Mouse (Mus musculus): ENCODE results near the gene Mta1. TPM values are rescaled to one million over a fixed set of nuclear protein-coding genes. Genes with fewer than 3 reads are reported as not detected.

The Mta1 gene
- polyA plus RNA-seq, 1 experiment from 2014 or later = 11.3 TPM

GRCm38 (mm10) chr12:113071827-113072226, 26.3 kb upstream of the Mta1 start:
- Histone ChIP-seq H3K36me3 (0 out of 2 replicates have a peak, but pooled peaks cover 15% of the 10 kb centered on the region), H3K4me1 (replicated peaks) (peaks cover 17% of the 10 kb centered on the region), H3K4me2 (replicated peaks) (no peak overlapping the region), H3K27ac (no peak overlapping the region), H3K9me3 (no peaks in the 10 kb centered on the region), H3K4me3 (replicated peaks) (no peak overlapping the region), H3K27me3 (replicated peaks) (no peaks in the 10 kb centered on the region), H3K9ac (no peak overlapping the region)
- no peak for ATAC-seq
- WGBS = 78% methylated on average over 6 of the region's 6 CpGs

- Histone ChIP-seq H3K4me2 (replicated peaks) (peak overlapping the region; percentile 81), H3K27me3 (replicated peaks) (no peaks in the 10 kb centered on the region), H3K36me3 (0 out of 2 replicates have a peak, but pooled peaks cover 10% of the 10 kb centered on the region), H3K4me3 (replicated peaks) (peak overlapping the region; percentile 41), H3K27ac (peak overlapping the region; percentile 85), H3K9me3 (no peaks in the 10 kb centered on the region), H3K9ac (peak overlapping the region; percentile 56), H3K4me1 (replicated peaks) (peaks cover 17% of the 10 kb centered on the region)
- peak; percentile 56 for ATAC-seq
- 9% methylated on average over 15 of the region's 15 CpGs for WGBS
Measured at GRCm38 (mm10) chr12:113073420-113074328, 24.4 kb upstream of the Mta1 start.

GRCm38 (mm10) chr12:113074329-113075062, 23.6 kb upstream of the Mta1 start, which contains the start of gene Tex22:
Gene Tex22 (plus strand): TSS chr12:113074502.
- WGBS = 4% methylated on average over 32 of the region's 32 CpGs
- Histone ChIP-seq H3K9ac (peak within 1 kb of the TSS; percentile 56), H3K27ac (peak within 1 kb of the TSS; percentile 85), H3K27me3 (replicated peaks) (no peaks in the 10 kb centered on the region), H3K4me1 (replicated peaks) (peaks cover 17% of the 10 kb centered on the region), H3K4me2 (replicated peaks) (peak within 1 kb of the TSS; percentile 81), H3K36me3 (0 out of 2 replicates have a peak, but pooled peaks cover 10% of the 10 kb centered on the region), H3K4me3 (replicated peaks) (peak within 1 kb of the TSS; percentile 41), H3K9me3 (no peaks in the 10 kb centered on the region)
- peak; percentile 95 for ATAC-seq

GRCm38 (mm10) chr12:113075063-113075454, 23.0 kb upstream of the Mta1 start:
- H3K27me3 ChIP-seq (replicated peaks) = no peaks in the 10 kb centered on the region
- H3K4me1 ChIP-seq (replicated peaks) = peaks cover 17% of the 10 kb centered on the region
- peak overlapping the region; percentile 81 for H3K4me2 ChIP-seq (replicated peaks)
- H3K9me3 ChIP-seq = no peaks in the 10 kb centered on the region
- H3K9ac ChIP-seq = peak overlapping the region; percentile 56
- H3K36me3 ChIP-seq = 0 out of 2 replicates have a peak, but pooled peaks cover 6% of the 10 kb centered on the region
- ATAC-seq = peak; percentile 89
- H3K27ac ChIP-seq = peak overlapping the region; percentile 85
- H3K4me3 ChIP-seq (replicated peaks) = peak overlapping the region; percentile 41
- WGBS = 5% methylated on average over 10 of the region's 10 CpGs

GRCm38 (mm10) chr12:113075486-113075885, 22.6 kb upstream of the Mta1 start:
- Histone ChIP-seq H3K4me2 (replicated peaks) (peak overlapping the region; percentile 81), H3K9me3 (no peaks in the 10 kb centered on the region), H3K4me1 (replicated peaks) (peaks cover 17% of the 10 kb centered on the region), H3K27me3 (replicated peaks) (no peaks in the 10 kb centered on the region), H3K27ac (no peak overlapping the region), H3K9ac (peak overlapping the region; percentile 56; the same call in 1 of the 2 replicates), H3K4me3 (replicated peaks) (no peak overlapping the region), H3K36me3 (0 out of 2 replicates have a peak, but pooled peaks cover 1% of the 10 kb centered on the region)
- WGBS = 55% methylated on average over 6 of the region's 6 CpGs
- peak; percentile 6 for ATAC-seq

- Histone ChIP-seq H3K4me1 (replicated peaks) (no peaks in the 10 kb centered on the region), H3K4me2 (replicated peaks) (no peak overlapping the region), H3K9me3 (no peaks in the 10 kb centered on the region), H3K27ac (no peak overlapping the region), H3K27me3 (replicated peaks) (no peaks in the 10 kb centered on the region), H3K9ac (no peak overlapping the region), H3K4me3 (replicated peaks) (no peak overlapping the region), H3K36me3 (no peaks in the 10 kb centered on the region)
- WGBS = 61% methylated on average over 3 of the region's 3 CpGs
- ATAC-seq = no peak
Measured at GRCm38 (mm10) chr12:113087276-113087675, 10.8 kb upstream of the Mta1 start.

GRCm38 (mm10) chr12:113088026-113088425, 10.1 kb upstream of the Mta1 start:
- 44% methylated on average over 4 of the region's 4 CpGs for WGBS
- H3K4me3 ChIP-seq (replicated peaks) = no peak overlapping the region
- H3K36me3 ChIP-seq = no peaks in the 10 kb centered on the region
- no peak for ATAC-seq
- H3K9ac ChIP-seq = no peak overlapping the region
- H3K4me2 ChIP-seq (replicated peaks) = no peak overlapping the region
- H3K4me1 ChIP-seq (replicated peaks) = no peaks in the 10 kb centered on the region
- no peak overlapping the region for H3K27ac ChIP-seq
- H3K27me3 ChIP-seq (replicated peaks) = no peaks in the 10 kb centered on the region
- H3K9me3 ChIP-seq = no peaks in the 10 kb centered on the region

GRCm38 (mm10) chr12:113089107-113089506, 9.0 kb upstream of the Mta1 start:
- H3K36me3 ChIP-seq = no peaks in the 10 kb centered on the region
- H3K27ac ChIP-seq = no peak overlapping the region
- no peak for ATAC-seq
- no peak overlapping the region for H3K4me3 ChIP-seq (replicated peaks)
- H3K4me1 ChIP-seq (replicated peaks) = no peaks in the 10 kb centered on the region
- H3K27me3 ChIP-seq (replicated peaks) = no peaks in the 10 kb centered on the region
- H3K9ac ChIP-seq = no peak overlapping the region
- no peak overlapping the region for H3K4me2 ChIP-seq (replicated peaks)
- 87% methylated on average over 6 of the region's 6 CpGs for WGBS
- no peaks in the 10 kb centered on the region for H3K9me3 ChIP-seq

- Histone ChIP-seq H3K9ac (no peak overlapping the region), H3K27ac (no peak overlapping the region), H3K4me1 (replicated peaks) (no peaks in the 10 kb centered on the region), H3K27me3 (replicated peaks) (no peaks in the 10 kb centered on the region), H3K36me3 (no peaks in the 10 kb centered on the region), H3K4me2 (replicated peaks) (no peak overlapping the region), H3K4me3 (replicated peaks) (no peak overlapping the region), H3K9me3 (no peaks in the 10 kb centered on the region)
- 75% methylated on average over 17 of the region's 17 CpGs for WGBS
- ATAC-seq = no peak
Measured at GRCm38 (mm10) chr12:113090053-113090452, 8.0 kb upstream of the Mta1 start.

- Histone ChIP-seq H3K27me3 (replicated peaks) (no peaks in the 10 kb centered on the region; the same call in 1 of the 2 replicates), H3K36me3 (no peaks in the 10 kb centered on the region), H3K9ac (no peak overlapping the region), H3K27ac (no peak overlapping the region), H3K4me3 (replicated peaks) (no peak overlapping the region), H3K4me1 (replicated peaks) (peaks cover 30% of the 10 kb centered on the region), H3K9me3 (no peaks in the 10 kb centered on the region), H3K4me2 (replicated peaks) (peak overlapping the region; percentile 93; the same call in 1 of the 2 replicates)
- 0 out of 2 replicates have a peak, but pooled peaks have one; percentile 5 for ATAC-seq
- 89% methylated on average over 5 of the region's 5 CpGs for WGBS
Measured at GRCm38 (mm10) chr12:113097040-113097439, 1.0 kb upstream of the Mta1 start.

GRCm38 (mm10) chr12:113098530-113099151, 563 bp downstream of the Mta1 start:
- WGBS = 1% methylated on average over 47 of the region's 60 CpGs
- H3K36me3 ChIP-seq = no peaks in the 10 kb centered on the region
- peak overlapping the region; percentile 78 for H3K27ac ChIP-seq
- H3K4me3 ChIP-seq (replicated peaks) = peak overlapping the region; percentile 99
- H3K9me3 ChIP-seq = no peaks in the 10 kb centered on the region
- peak overlapping the region; percentile 85 for H3K4me2 ChIP-seq (replicated peaks)
- H3K27me3 ChIP-seq (replicated peaks) = no peaks in the 10 kb centered on the region; the same call in 1 of the 2 replicates
- peak overlapping the region; percentile 97 for H3K9ac ChIP-seq
- ATAC-seq = peak; percentile 26
- peaks cover 33% of the 10 kb centered on the region for H3K4me1 ChIP-seq (replicated peaks)
